Mouse (Mus musculus): ENCODE measurements around the gene Cep295.
"Not testable (repeated sequence)": the region's sequence is repeated elsewhere in the genome, so short reads cannot be mapped to it uniquely, and the experiment has no call there.

Gene Cep295

DNA sequence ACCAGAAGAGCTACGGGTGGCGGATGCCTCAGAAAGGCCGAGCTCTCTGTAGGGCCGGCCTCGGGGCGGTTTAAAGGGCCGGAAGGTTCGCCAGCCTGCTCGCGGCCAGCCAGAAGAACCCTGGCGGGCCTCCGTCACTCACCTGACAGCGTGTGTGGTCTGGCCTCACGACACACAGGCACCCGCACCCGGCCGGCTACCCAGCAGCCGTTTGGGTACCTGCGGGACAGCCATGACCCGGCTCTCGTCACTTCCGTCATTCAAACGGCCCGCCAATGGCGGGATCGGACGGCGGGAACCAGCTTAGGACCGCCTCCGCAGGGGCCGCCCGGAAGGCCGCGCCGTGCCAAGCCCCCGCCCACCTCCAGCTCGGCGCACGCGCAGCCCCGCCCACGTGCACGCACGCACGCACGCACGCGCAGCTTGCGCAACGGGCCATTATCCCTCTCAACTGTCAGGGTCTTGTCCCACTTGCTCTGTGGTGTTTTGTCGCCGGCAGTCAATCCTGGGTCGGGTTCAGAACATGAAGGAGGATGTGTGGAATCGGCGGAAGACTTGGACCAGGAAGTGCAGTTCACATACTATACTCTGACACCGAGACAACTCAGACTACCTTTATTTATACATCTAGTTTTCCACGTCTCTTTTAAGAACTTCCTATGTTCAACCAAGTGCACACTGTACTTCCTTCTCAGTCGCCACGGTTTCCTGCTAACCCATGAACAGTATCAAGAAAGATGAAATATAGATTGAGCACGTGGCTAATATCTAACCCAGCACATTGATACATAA is at the start of gene Cep295:
Gene Cep295, minus strand, starts transcription at position 305 of the 792 bp plus-strand sequence.
- peak; percentile 87 for DNase-seq (ENCODE audit: low spot score)

DNA sequence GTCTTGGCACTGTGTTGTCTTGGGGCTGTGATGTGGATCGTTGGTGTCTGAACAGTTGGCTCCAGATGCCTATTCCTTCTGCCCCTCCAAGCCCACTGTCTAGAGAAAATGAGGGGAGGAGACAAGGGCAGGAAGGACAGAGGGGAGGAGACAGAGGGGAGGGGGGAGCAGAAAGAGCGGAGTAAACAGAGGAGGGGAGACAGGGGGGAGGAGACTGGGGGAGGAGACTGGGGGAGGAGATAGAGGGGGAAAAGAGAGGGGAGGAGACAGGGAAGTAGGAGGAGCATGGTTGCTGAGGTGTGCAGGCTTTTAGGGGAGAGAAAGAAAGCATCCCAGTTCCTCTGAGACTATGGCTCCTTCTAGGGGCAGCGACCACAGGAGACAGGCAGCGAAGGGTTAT is 40.0 kb upstream of the Cep295 start:
- no peak for DNase-seq (ENCODE audit: low spot score)

DNA sequence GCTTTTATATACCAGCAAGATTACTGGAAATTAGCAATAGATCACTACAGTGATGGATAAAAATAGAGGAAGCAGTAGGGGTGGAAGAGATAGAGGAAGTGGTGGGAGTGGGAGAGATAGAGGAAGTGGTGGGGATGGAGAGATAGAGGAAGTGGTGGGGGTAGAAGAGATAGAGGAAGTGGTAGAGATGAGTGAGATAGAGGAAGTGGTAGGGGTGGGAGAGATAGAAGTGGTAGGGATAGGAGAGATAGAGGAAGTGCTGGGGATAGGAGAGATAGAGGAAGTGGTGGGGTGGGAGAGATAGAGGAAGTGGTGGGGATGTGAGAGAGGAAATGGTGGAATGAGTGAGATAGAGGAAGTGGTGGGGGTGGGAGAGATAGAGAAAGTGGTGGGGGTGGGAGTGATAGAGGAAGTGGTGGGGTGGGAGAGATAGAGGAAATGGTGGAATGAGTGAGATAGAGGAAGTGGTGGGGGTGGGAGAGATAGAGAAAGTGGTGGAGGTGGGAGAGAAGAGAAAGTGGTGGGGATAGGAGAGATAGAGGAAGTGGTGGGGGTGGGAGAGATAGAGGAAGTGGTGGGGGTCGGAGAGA is 37.9 kb upstream of the Cep295 start:
- DNase-seq (ENCODE audit: low spot score): no peak

- no peak for DNase-seq (ENCODE audit: low spot score)
Measured at GRCm38 (mm10) chr9:15387075-15387643, 29.6 kb upstream of the Cep295 start.

DNA sequence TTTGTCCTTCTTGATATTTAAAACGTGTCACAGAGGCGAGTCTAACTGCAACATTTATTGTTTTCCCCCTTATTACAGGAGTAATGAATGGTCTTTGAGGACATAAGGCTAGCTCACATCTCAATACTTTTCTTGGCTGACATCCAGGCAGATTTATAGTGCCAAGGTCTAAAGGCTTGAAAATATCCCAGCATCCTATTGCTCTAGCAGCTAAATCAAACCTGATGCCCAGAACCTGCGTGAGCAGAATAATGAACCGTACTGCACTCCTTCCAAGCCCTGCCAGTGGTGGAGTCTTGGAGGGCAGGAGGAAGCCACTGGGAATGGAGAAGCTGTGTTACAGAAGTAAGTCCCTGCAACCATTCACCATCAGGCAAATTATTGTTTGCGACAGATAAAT is 26.7 kb upstream of the Cep295 start:
- DNase-seq (ENCODE audit: low spot score): no peak

GRCm38 (mm10) chr9:15366260-15366659 is 8.7 kb upstream of the Cep295 start:
- no peak for DNase-seq (ENCODE audit: low spot score)

GRCm38 (mm10) chr9:15365856-15366255 is 8.3 kb upstream of the Cep295 start:
- DNase-seq (ENCODE audit: low spot score): no peak

DNA sequence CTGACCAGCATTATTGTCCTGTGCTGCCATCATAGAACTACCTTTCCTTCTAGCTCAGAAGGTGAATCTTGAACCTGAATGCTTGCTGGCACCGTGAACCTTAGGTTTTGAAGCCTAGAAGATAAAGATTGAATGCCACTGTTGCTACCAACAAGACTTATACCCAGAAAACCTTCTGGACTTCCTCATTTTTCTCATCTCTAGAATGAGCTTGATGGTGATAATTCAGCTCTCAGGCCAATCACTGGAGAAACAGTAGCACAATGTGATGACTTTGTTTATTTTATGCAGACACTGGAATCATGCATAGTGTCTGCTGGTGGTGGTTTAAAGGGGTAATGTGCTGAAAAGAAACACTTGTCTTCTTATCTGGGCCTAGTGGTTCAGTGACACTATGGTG is 7.3 kb upstream of the Cep295 start:
- no peak for DNase-seq (ENCODE audit: low spot score)

- DNase-seq (ENCODE audit: low spot score): no peak
Measured at GRCm38 (mm10) chr9:15356916-15357483, 588 bp downstream of the Cep295 start.

GRCm38 (mm10) chr9:15349925-15350324 is 7.7 kb downstream of the Cep295 start:
- DNase-seq (ENCODE audit: low spot score): no peak

DNA sequence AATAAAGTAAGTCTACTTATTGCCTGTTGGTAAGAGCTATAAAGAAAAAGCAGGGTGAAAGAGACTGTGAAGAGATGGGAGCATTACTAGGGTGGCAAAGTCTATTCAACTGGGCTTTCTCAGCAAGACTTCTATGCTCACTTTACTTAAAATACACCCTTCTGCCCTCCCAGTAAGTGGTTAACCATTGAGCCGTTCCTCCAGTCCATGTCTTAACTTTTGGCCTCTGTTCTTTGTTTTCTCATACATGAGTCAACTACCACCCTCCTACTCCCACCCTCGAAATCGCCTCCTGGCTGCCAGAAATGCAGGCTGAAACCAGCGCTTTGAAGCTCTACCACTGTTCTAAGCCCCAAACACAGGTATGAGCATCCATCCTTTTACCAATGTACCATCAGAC is 19.8 kb downstream of the Cep295 start:
- DNase-seq (ENCODE audit: low spot score): no peak

DNA sequence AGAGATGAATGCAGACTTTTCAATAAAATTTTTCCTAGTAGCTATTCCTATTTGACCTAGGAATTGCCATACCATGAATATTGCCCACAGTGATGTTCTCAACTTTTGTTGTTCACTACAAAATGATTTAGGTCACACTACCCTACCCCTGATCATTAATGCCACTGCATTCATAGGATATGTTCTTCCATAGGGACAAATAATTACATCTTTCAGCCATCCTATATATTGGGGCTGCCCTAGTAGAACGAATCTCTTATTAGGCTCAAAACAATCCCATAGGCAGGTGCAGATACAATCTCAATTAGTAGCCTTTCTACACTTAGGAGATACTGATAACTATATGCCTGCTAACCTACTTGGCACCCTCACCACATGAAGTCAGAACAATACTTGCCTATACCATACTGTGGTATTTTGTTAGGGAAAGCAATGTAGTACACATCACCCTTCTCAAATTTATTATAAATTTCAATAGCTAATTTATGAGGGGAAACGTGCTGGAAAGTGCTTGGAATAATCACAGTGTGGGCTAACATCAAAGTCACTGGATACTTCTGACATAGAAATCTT is 39.3 kb downstream of the Cep295 start:
- no peak for DNase-seq (ENCODE audit: low spot score)

DNA sequence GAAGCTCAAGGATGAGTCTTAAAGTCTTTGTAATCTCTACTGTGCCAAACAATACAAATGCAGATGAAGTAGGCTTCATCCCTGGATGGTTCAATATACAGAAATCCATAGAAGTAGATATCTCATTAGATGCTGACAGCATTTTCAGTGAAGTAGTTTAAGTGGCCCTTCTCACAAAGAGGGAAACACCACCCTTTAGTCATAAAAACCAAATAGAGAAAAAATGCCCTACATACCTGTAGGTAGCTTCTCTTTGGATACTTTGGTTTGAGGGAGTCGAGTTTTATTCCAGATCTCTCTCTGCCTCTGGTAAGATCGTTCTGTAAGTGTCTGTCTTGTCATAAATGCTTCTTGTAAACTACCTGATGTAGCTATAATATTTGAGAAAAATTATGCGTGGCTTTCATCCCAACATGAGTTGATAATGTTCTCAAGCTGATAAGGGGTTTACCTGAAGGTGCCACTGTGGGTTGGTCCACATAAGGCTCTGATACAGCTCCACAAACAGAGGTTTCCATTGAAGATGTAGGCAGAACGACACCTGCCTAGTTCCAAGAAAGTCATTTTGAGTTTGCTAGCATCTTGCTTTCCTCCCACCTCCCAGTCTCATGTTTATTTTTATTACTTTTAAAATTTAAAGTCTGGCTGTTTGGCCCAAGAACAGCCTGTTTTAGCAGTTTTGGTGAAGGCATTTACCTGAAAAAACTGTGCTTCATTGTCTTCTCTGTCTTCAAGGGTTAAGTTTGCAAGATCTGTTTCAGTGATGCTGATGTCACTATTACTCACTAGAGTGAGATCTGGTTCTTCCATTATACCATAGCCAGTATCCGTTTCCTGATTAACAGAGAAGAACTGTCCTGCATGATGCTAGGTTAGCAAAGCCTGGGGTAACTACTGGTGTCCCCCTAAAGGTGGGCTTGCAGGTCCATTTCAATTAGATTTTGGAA is 40.1 kb downstream of the Cep295 start:
- no peak for DNase-seq (ENCODE audit: low spot score)

- not testable (repeated sequence) for DNase-seq (ENCODE audit: low spot score)
Measured at GRCm38 (mm10) chr9:15316296-15316695, 41.3 kb downstream of the Cep295 start.

DNA sequence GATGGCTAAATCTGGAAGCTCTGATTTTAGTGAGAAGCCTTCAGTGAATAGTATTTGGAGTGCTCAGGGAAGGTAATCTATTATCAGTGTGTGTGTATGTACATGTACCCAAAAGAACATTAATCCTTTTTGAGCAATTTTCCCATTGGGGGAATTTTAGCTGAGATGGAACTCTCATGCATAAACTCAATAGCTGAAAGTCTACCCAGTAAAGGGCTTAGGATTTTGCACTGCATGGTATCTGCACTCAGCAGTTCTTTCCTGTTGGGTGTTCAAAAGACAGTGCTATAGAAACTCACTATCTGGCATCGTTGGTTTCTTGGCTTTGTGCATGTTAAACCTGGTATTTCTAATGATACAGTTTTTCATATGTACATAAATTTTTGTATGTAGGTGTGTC is 43.0 kb downstream of the Cep295 start:
- no peak for DNase-seq (ENCODE audit: low spot score)

GRCm38 (mm10) chr9:15313633-15314032 is 44.0 kb downstream of the Cep295 start:
- no peak for DNase-seq (ENCODE audit: low spot score)

GRCm38 (mm10) chr9:15312054-15312735 is 45.4 kb downstream of the Cep295 start:
- DNase-seq (ENCODE audit: low spot score): no peak

- no peak for DNase-seq (ENCODE audit: low spot score)
Measured at GRCm38 (mm10) chr9:15310179-15310578, 47.4 kb downstream of the Cep295 start.

- no peak for DNase-seq (ENCODE audit: low spot score)
Measured at GRCm38 (mm10) chr9:15309425-15309824, 48.2 kb downstream of the Cep295 start.

DNA sequence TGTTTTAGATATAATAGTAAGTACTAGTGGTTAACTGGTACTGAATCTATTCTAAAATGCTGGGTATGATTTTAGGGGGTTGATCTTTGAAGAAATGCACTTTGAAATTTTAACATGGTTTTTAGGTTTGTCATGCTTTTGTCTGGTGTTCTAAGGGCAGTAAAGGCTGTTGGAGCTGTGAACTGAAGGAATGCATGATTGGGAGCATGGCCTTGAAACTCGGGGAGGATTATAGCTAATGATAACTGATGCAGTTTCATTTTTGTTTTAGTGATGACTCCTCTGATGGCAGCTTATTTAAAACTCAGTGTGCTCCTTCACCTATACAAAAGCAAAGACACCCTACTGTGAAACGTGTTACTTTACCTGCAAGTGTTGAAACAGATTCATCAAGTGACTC is 49.3 kb downstream of the Cep295 start:
- no peak for DNase-seq (ENCODE audit: low spot score)

GRCm38 (mm10) chr9:15307257-15307656 is 50.3 kb downstream of the Cep295 start:
- DNase-seq (ENCODE audit: low spot score): no peak

Measured in ovary, postnatal 10 days (tissue).